Mouse (Mus musculus) E14TG2a.4 (cell line): Measurements from ENCODE around the gene Ano1.

Source experiments
- CTCF ChIP-seq: conservative IDR thresholded peaks from 2 replicates; pipeline ENCODE4 v1.5.1; 2014; ENCODE audit warnings: low read length
- NANOG ChIP-seq: IDR thresholded peaks from 2 replicates; pipeline ENCODE4 v1.6.1; 2014; ENCODE audit warnings: borderline replicate concordance, low read length, mixed read lengths

DNA sequence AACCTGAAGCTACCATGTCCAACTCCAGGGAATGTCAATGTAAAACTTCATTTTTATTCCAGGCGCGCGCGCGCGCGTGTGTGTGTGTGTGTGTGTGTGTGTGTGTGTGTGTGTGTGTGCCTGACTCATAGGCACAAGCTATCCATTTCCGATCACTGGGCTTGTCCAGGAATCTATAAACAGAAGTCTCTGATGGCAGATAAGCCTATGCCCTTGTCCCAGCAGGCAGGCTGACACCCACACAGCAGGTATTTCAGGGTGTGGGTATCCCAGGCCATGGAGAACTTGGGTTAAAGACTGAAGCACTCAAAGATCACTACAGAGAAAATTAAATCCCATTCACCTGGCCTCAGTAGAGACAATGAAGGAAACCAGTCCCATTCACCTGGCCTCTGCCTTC is 76.1 kb downstream of the Ano1 start:
- TF ChIP-seq CTCF (no peak), NANOG (no peak)
